ENCODE assay signal across 23 mouse cellular contexts in genomic region chr8:122866231-122866630, GRCm38 (mm10). TPM values are rescaled to one million over a fixed set of nuclear protein-coding genes. Genes with fewer than 3 reads are reported as not detected.
"Had no signal": no experiment of that assay in that cellular context is flagged by ENCODE, and none has a peak within 500 bp of the region (broad histone marks: within the 10 kb centered on the region; RNA-seq: fewer than 3 reads in every experiment).

No protein-coding gene starts in this region.

- H3K27ac ChIP-seq: liver, embryonic 14.5 days; macrophage; midbrain, embryonic 10.5 days; midbrain, embryonic 12.5 days; neural tube, embryonic 13.5 days; neural tube, embryonic 15.5 days; stomach, embryonic 15.5 days; stomach, postnatal 0 days had no signal

- H3K9ac ChIP-seq: liver, embryonic 14.5 days; lung, embryonic 14.5 days; midbrain, embryonic 12.5 days; neural tube, embryonic 13.5 days; neural tube, embryonic 15.5 days; stomach, embryonic 15.5 days had no signal

- H3K4me2 ChIP-seq: lung, embryonic 14.5 days; midbrain, embryonic 12.5 days; stomach, embryonic 15.5 days had no signal

- H3K4me3 ChIP-seq: myocyte; stomach, embryonic 15.5 days had no signal

- H3K4me1 ChIP-seq: stomach, embryonic 15.5 days had no signal

- DNase-seq: lung, adult 18-20 months; lung, embryonic 14.5 days; lung, postnatal 10 days; lung, postnatal 36 days; midbrain, embryonic 14.5 days; right cerebral cortex, adult 18-20 months; right cerebral cortex, postnatal 25 days; right cerebral cortex, postnatal 4 days; spleen, adult 18-20 months; thymus, adult 18-20 months; thymus, postnatal 14 days had no signal

- H3K9me3 ChIP-seq: stomach, embryonic 15.5 days had no signal

- H3K36me3 ChIP-seq: midbrain, embryonic 10.5 days; midbrain, embryonic 12.5 days; neural tube, embryonic 13.5 days; neural tube, embryonic 15.5 days; stomach, embryonic 15.5 days had no signal

- H3K27me3 ChIP-seq: neural tube, embryonic 13.5 days; neural tube, embryonic 15.5 days; stomach, embryonic 15.5 days had no signal

RNA-seq across cellular contexts. Expression of gene Cdh15, which starts 18.5 kb away (rescaled TPM):
- total RNA-seq: megakaryocyte progenitor cell, adult 5-6 weeks; megakaryocyte-erythroid progenitor cell, adult 5-6 weeks had no signal
- polyA plus RNA-seq: liver, embryonic 14.5 days; lung, embryonic 14.5 days; macrophage; small intestine, adult 2 months had no signal
